Mouse (Mus musculus) liver, embryonic 11.5 days (tissue): ENCODE measurements at regions not wholly inside any gene's neighbourhood (a gene's known extent, or its start where the extent isn't known, plus 50 kb on each side); places are given as distances from the start of the nearest gene placed in this dataset. TPM values are rescaled to one million over a fixed set of nuclear protein-coding genes. Genes with fewer than 3 reads are reported as not detected.

Source experiments
- ATAC-seq: fragments of 200-750 bp; cut with Nextera tagmentation; replicated peaks from 2 replicates; pipeline ENCODE4 v1.8.0; 2017; ENCODE audit warnings: moderate number of reproducible peaks, mild to moderate bottlenecking, moderate TSS enrichment, moderate library complexity; ENCODE audit not compliant: low FRiP score
- DNase-seq: peaks from one replicate; pipeline ENCODE4 v3.0.0-alpha.2; 2017; ENCODE audit warnings: low spot score
- H3K27ac ChIP-seq: fragments of 300-500 bp; sonication (generic); 2 replicates; pipeline ENCODE4 v1.5.1; 2014; ENCODE audit warnings: mild to moderate bottlenecking, low read depth, low read length, control low read depth
- H3K27me3 ChIP-seq: fragments of 300-500 bp; sonication (generic); replicated peaks from 2 replicates; pipeline ENCODE4 v1.6.1; 2014; ENCODE audit warnings: low read length, mixed read lengths; ENCODE audit not compliant: control insufficient read depth, insufficient read depth
- H3K36me3 ChIP-seq: fragments of 300-500 bp; sonication (generic); 2 replicates; pipeline ENCODE4 v1.6.1; 2014; ENCODE audit warnings: mild to moderate bottlenecking, low read length, moderate library complexity, mixed read lengths; ENCODE audit not compliant: control insufficient read depth, insufficient read depth
- H3K4me1 ChIP-seq: fragments of 300-500 bp; sonication (generic); replicated peaks from 2 replicates; pipeline ENCODE4 v1.6.1; 2014; ENCODE audit warnings: low read length, mixed read lengths; ENCODE audit not compliant: control insufficient read depth, insufficient read depth
- H3K4me2 ChIP-seq: fragments of 300-500 bp; sonication (generic); 2 replicates; pipeline ENCODE4 v1.6.1; 2014; ENCODE audit warnings: mild to moderate bottlenecking, control low read depth, moderate library complexity
- H3K4me3 ChIP-seq: fragments of 300-500 bp; sonication (generic); 2 replicates; pipeline ENCODE4 v1.5.1; 2014; ENCODE audit warnings: low read depth, low read length, control low read depth
- H3K9ac ChIP-seq: fragments of 300-500 bp; sonication (generic); 2 replicates; pipeline ENCODE4 v1.6.1; 2014; ENCODE audit warnings: low read depth, low read length, control low read depth
- H3K9me3 ChIP-seq: fragments of 300-500 bp; sonication (generic); 2 replicates; pipeline ENCODE4 v1.6.1; 2016; ENCODE audit warnings: low read length, inconsistent platforms, mixed read lengths; ENCODE audit not compliant: control insufficient read depth
- WGBS: fragments of 180-500 bp; shearing (Covaris S2); extraction: QIAGEN DNeasy Blood & Tissue Kit; methylation state at CpG from one replicate; pipeline ENCODE4 v1.1.7; 2014; 5-methylcytosine and 5-hydroxymethylcytosine counted together
- microRNA-seq: library from miRNA; unstranded; fragments of <30 nt; microRNA quantifications from one replicate; pipeline ENCODE4, GENCODE M21; 2017; ENCODE audit warnings: borderline number of aligned reads

GRCm38 (mm10) chr3:35547696-35548095, 206.2 kb upstream of the Atp11b start:
- Histone ChIP-seq H3K36me3 (no peaks in the 10 kb centered on the region), H3K9me3 (no peaks in the 10 kb centered on the region), H3K4me2 (no peak overlapping the region), H3K9ac (no peak overlapping the region), H3K4me3 (no peak overlapping the region), H3K27me3 (no peaks in the 10 kb centered on the region), H3K4me1 (no peaks in the 10 kb centered on the region), H3K27ac (no peak overlapping the region)
- no peak for DNase-seq
- no peak for ATAC-seq

DNA sequence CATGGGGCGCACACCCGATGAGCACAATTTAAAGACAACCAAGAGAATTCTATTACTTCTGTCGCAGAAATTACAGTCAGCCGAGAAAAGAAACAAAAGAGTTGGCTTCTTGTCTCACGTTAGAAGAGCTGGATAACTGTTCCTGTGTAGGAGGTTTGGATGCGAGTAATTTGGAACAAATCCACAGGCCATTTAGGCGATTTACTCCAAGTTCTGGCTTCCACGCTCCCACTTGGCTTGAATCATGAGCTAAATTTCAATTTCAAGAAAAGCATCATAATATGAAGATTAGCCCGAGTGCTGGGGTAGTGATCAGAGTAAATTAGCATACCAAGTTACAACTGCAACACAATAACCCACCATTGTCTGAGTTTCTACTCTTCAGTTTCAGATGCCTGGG, 202.1 kb upstream of the Atp11b start:
- H3K4me3 ChIP-seq, result no peak overlapping the region
- no peak overlapping the region for H3K27ac ChIP-seq
- ATAC-seq (no peak), DNase-seq (no peak)
- no peak overlapping the region for H3K4me2 ChIP-seq
- no peaks in the 10 kb centered on the region for H3K27me3 ChIP-seq
- H3K9ac ChIP-seq, result no peak overlapping the region
- no peaks in the 10 kb centered on the region for H3K9me3 ChIP-seq
- H3K36me3 ChIP-seq, result no peaks in the 10 kb centered on the region
- WGBS, result 83% methylated on average over 9 of the region's 9 CpGs
- no peaks in the 10 kb centered on the region for H3K4me1 ChIP-seq

DNA sequence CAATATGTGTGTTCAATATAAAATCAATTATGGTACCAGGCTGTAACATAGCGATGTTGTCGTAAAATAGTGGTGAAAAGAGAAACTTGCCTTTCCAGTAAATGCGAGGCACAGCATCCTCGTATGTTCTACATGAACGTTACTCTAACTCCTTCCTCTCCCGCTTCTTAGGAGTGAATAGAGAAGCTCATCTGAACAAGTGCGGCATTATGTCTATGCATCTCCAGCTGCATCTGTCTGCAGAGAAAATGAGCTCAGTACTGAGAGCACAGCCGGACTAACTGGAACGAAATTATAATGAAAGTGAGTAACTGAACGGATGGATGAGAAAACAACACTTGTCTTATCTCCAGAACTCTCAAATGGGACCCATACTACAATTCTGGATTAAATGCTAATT, 193.5 kb upstream of the Atp11b start:
- H3K4me3 ChIP-seq, result no peak overlapping the region
- H3K27ac ChIP-seq, result no peak overlapping the region
- WGBS, result 90% methylated on average over 10 of the region's 10 CpGs
- no peak for DNase-seq
- H3K27me3 ChIP-seq, result no peaks in the 10 kb centered on the region
- H3K9me3 ChIP-seq, result no peaks in the 10 kb centered on the region
- H3K4me2 ChIP-seq, result no peak overlapping the region
- H3K36me3 ChIP-seq, result no peaks in the 10 kb centered on the region
- no peaks in the 10 kb centered on the region for H3K4me1 ChIP-seq
- ATAC-seq, result no peak
- H3K9ac ChIP-seq, result no peak overlapping the region

GRCm38 (mm10) chr3:35574402-35574801, 179.5 kb upstream of the Atp11b start:
- Histone ChIP-seq H3K4me2 (no peak overlapping the region), H3K4me3 (no peak overlapping the region), H3K9ac (no peak overlapping the region), H3K4me1 (no peaks in the 10 kb centered on the region), H3K9me3 (no peaks in the 10 kb centered on the region), H3K36me3 (no peaks in the 10 kb centered on the region), H3K27ac (no peak overlapping the region), H3K27me3 (no peaks in the 10 kb centered on the region)
- ATAC-seq (no peak), DNase-seq (no peak)
- WGBS, result 33% methylated on average over 10 of the region's 10 CpGs

Small RNAs in the stretch of these regions (microRNA-seq; reads per million reads assigned to microRNA genes)
- not detected for gene Gm25442
